Mouse (Mus musculus): ENCODE results near the gene Clec4b2. TPM values are rescaled to one million over a fixed set of nuclear protein-coding genes. Genes with fewer than 3 reads are reported as not detected.
"Not testable (repeated sequence)": the region's sequence is repeated elsewhere in the genome, so short reads cannot be mapped to it uniquely, and the experiment has no call there.

The Clec4b2 gene
- polyA plus RNA-seq (2015; fragmentation: Nextera tagmentation; extraction: Ambion mirVana): not detected in 2 replicates

- Histone ChIP-seq H3K9ac (no peak within 1 kb of the TSS), H3K36me3 (no peaks in the 10 kb centered on the region), H3K4me3 (no peak within 1 kb of the TSS), H3K27ac (replicated peaks) (no peak within 1 kb of the TSS), H3K4me2 (no peak within 1 kb of the TSS), H3K27me3 (replicated peaks) (no peaks in the 10 kb centered on the region), H3K9me3 (peaks cover 17% of the 10 kb centered on the region; the same call in 1 of the 2 replicates), H3K4me1 (no peaks in the 10 kb centered on the region)
- 70% methylated on average over 4 of the region's 4 CpGs for WGBS
- ATAC-seq (ENCODE audit: extremely low read depth, insufficient number of reproducible peaks, low FRiP score, low TSS enrichment): no peak
Measured at GRCm38 (mm10) chr6:123172593-123172992, at the start of gene Clec4b2. Clec4b2 (plus strand) TSS chr6:123172893.

- no peak for ATAC-seq (ENCODE audit: extremely low read depth, insufficient number of reproducible peaks, low FRiP score, low TSS enrichment)
- no peaks in the 10 kb centered on the region for H3K27me3 ChIP-seq (replicated peaks)
Measured at GRCm38 (mm10) chr6:123123195-123123594, 49.5 kb upstream of the Clec4b2 start.

GRCm38 (mm10) chr6:123127173-123127572 is 45.5 kb upstream of the Clec4b2 start:
- Histone ChIP-seq H3K9me3 (peaks cover 5% of the 10 kb centered on the region; the same call in 1 of the 2 replicates), H3K4me2 (no peak overlapping the region), H3K4me3 (no peak overlapping the region), H3K27ac (replicated peaks) (no peak overlapping the region), H3K9ac (no peak overlapping the region), H3K4me1 (no peaks in the 10 kb centered on the region), H3K27me3 (replicated peaks) (no peaks in the 10 kb centered on the region), H3K36me3 (no peaks in the 10 kb centered on the region)
- 35% methylated on average over 1 of the region's 1 CpGs for WGBS
- no peak for ATAC-seq (ENCODE audit: extremely low read depth, insufficient number of reproducible peaks, low FRiP score, low TSS enrichment)

More at GRCm38 (mm10) chr6:123123195-123123594, 49.5 kb upstream of the Clec4b2 start:
- Histone ChIP-seq H3K4me3 (no peak overlapping the region), H3K36me3 (no peaks in the 10 kb centered on the region), H3K9ac (no peak overlapping the region), H3K4me1 (no peaks in the 10 kb centered on the region), H3K9me3 (peaks cover 22% of the 10 kb centered on the region; the same call in 1 of the 2 replicates), H3K27ac (replicated peaks) (no peak overlapping the region), H3K4me2 (no peak overlapping the region)
- 66% methylated on average over 3 of the region's 3 CpGs for WGBS

- H3K9me3 ChIP-seq; H3K4me1 ChIP-seq; H3K27me3 ChIP-seq (replicated peaks); H3K27ac ChIP-seq (replicated peaks); H3K36me3 ChIP-seq; H3K4me3 ChIP-seq; ATAC-seq (ENCODE audit: extremely low read depth, insufficient number of reproducible peaks, low FRiP score, low TSS enrichment); H3K4me2 ChIP-seq; H3K9ac ChIP-seq: not testable (repeated sequence)
- WGBS: 54% methylated on average over 29 of the region's 29 CpGs
Measured at GRCm38 (mm10) chr6:123137766-123138526, 34.7 kb upstream of the Clec4b2 start.

GRCm38 (mm10) chr6:123170106-123170505 is 2.6 kb upstream of the Clec4b2 start:
- no peak overlapping the region for H3K4me3 ChIP-seq
- H3K4me1 ChIP-seq: no peaks in the 10 kb centered on the region
- no peaks in the 10 kb centered on the region for H3K27me3 ChIP-seq (replicated peaks)
- H3K9me3 ChIP-seq: peaks cover 14% of the 10 kb centered on the region; the same call in 1 of the 2 replicates
- H3K9ac ChIP-seq: no peak overlapping the region
- WGBS: 45% methylated on average over 1 of the region's 1 CpGs
- H3K27ac ChIP-seq (replicated peaks): no peak overlapping the region
- no peak overlapping the region for H3K4me2 ChIP-seq
- no peak for ATAC-seq (ENCODE audit: extremely low read depth, insufficient number of reproducible peaks, low FRiP score, low TSS enrichment)
- no peaks in the 10 kb centered on the region for H3K36me3 ChIP-seq

GRCm38 (mm10) chr6:123171040-123171439 is 1.7 kb upstream of the Clec4b2 start:
- Histone ChIP-seq H3K9ac (no peak overlapping the region), H3K4me1 (no peaks in the 10 kb centered on the region), H3K36me3 (no peaks in the 10 kb centered on the region), H3K9me3 (peaks cover 17% of the 10 kb centered on the region; the same call in 1 of the 2 replicates), H3K4me2 (no peak overlapping the region), H3K4me3 (no peak overlapping the region), H3K27me3 (replicated peaks) (no peaks in the 10 kb centered on the region), H3K27ac (replicated peaks) (no peak overlapping the region)
- no peak for ATAC-seq (ENCODE audit: extremely low read depth, insufficient number of reproducible peaks, low FRiP score, low TSS enrichment)

GRCm38 (mm10) chr6:123175549-123175948 is 2.9 kb downstream of the Clec4b2 start:
- Histone ChIP-seq H3K27ac (replicated peaks) (no peak overlapping the region), H3K9ac (no peak overlapping the region), H3K4me1 (no peaks in the 10 kb centered on the region), H3K36me3 (no peaks in the 10 kb centered on the region), H3K9me3 (peaks cover 12% of the 10 kb centered on the region; the same call in 1 of the 2 replicates), H3K27me3 (replicated peaks) (no peaks in the 10 kb centered on the region), H3K4me3 (no peak overlapping the region), H3K4me2 (no peak overlapping the region)
- ATAC-seq (ENCODE audit: extremely low read depth, insufficient number of reproducible peaks, low FRiP score, low TSS enrichment): no peak
- WGBS: 74% methylated on average over 1 of the region's 1 CpGs

- ATAC-seq (ENCODE audit: extremely low read depth, insufficient number of reproducible peaks, low FRiP score, low TSS enrichment); H3K4me3 ChIP-seq; H3K27me3 ChIP-seq (replicated peaks); H3K9ac ChIP-seq; H3K4me2 ChIP-seq; H3K36me3 ChIP-seq; H3K27ac ChIP-seq (replicated peaks); H3K4me1 ChIP-seq; H3K9me3 ChIP-seq: not testable (repeated sequence)
- WGBS: 57% methylated on average over 2 of the region's 2 CpGs
Measured at GRCm38 (mm10) chr6:123184862-123185261, 12.2 kb downstream of the Clec4b2 start.

- ATAC-seq (ENCODE audit: extremely low read depth, insufficient number of reproducible peaks, low FRiP score, low TSS enrichment): peak; percentile 61; the same call in 1 of the 2 replicates
- Histone ChIP-seq H3K27me3 (replicated peaks) (no peaks in the 10 kb centered on the region), H3K4me2 (no peak overlapping the region), H3K9ac (no peak overlapping the region), H3K36me3 (no peaks in the 10 kb centered on the region), H3K4me3 (no peak overlapping the region), H3K9me3 (peaks cover 7% of the 10 kb centered on the region; the same call in 1 of the 2 replicates), H3K4me1 (no peaks in the 10 kb centered on the region), H3K27ac (replicated peaks) (no peak overlapping the region)
- WGBS: 68% methylated on average over 1 of the region's 1 CpGs
Measured at GRCm38 (mm10) chr6:123207187-123208076, 34.7 kb downstream of the Clec4b2 start.

- not testable (repeated sequence) for H3K36me3 ChIP-seq; H3K9ac ChIP-seq; H3K4me3 ChIP-seq; H3K27me3 ChIP-seq (replicated peaks); H3K27ac ChIP-seq (replicated peaks); H3K4me2 ChIP-seq; H3K9me3 ChIP-seq; ATAC-seq (ENCODE audit: extremely low read depth, insufficient number of reproducible peaks, low FRiP score, low TSS enrichment); H3K4me1 ChIP-seq
Measured at GRCm38 (mm10) chr6:123208077-123208439, 35.4 kb downstream of the Clec4b2 start.

- ATAC-seq (ENCODE audit: extremely low read depth, insufficient number of reproducible peaks, low FRiP score, low TSS enrichment): no peak
- no peak overlapping the region for H3K27ac ChIP-seq (replicated peaks)
- no peaks in the 10 kb centered on the region for H3K27me3 ChIP-seq (replicated peaks)
- no peak overlapping the region for H3K4me2 ChIP-seq
- no peaks in the 10 kb centered on the region for H3K4me1 ChIP-seq
- no peak overlapping the region for H3K4me3 ChIP-seq
- no peaks in the 10 kb centered on the region for H3K36me3 ChIP-seq
- peaks cover 10% of the 10 kb centered on the region; the same call in 1 of the 2 replicates for H3K9me3 ChIP-seq
- H3K9ac ChIP-seq: no peak overlapping the region
- WGBS: 65% methylated on average over 1 of the region's 1 CpGs
Measured at GRCm38 (mm10) chr6:123211726-123212125, 39.0 kb downstream of the Clec4b2 start.

Measured in heart, embryonic 13.5 days (tissue).